Mouse (Mus musculus): ENCODE results near the gene Cd1d1. TPM values are rescaled to one million over a fixed set of nuclear protein-coding genes. Genes with fewer than 3 reads are reported as not detected.
A peak's percentile ranks its signal among the peaks of the same experiment; 100 is the strongest.

Cd1d1 gene
- total RNA-seq, 2 experiments from 2014 or later: 0.94 to 2.4 TPM

- peak; percentile 34 to 61 for DNase-seq (ENCODE audit: low spot score in 2 of 2)
- intact Hi-C loops (cut with DNase I): loop anchor here (2.0 to 10.0 kb wide), 4 partner anchors 139 to 652 kb away; no protein-coding TSS in a partner anchor
Measured at GRCm38 (mm10) chr3:86976546-86976945, 22.7 kb downstream of the Cd1d1 start.

GRCm38 (mm10) chr3:86975150-86975549 is 24.1 kb downstream of the Cd1d1 start:
- intact Hi-C loops (cut with DNase I): loop anchor here (5.0 to 10.0 kb wide), 3 partner anchors 138 to 650 kb away; no protein-coding TSS in a partner anchor
- DNase-seq (ENCODE audit: low spot score in 2 of 2): no peak

- intact Hi-C loops (cut with DNase I): no loop called here
- DNase-seq (ENCODE audit: low spot score in 2 of 2): no peak
Measured at GRCm38 (mm10) chr3:86962665-86963435, 36.4 kb downstream of the Cd1d1 start.

GRCm38 (mm10) chr3:86961395-86961669 is 37.9 kb downstream of the Cd1d1 start:
- DNase-seq (ENCODE audit: low spot score in 2 of 2): no peak
- intact Hi-C loops (cut with DNase I): no loop called here

GRCm38 (mm10) chr3:86960656-86961394 is 38.4 kb downstream of the Cd1d1 start:
- no peak for DNase-seq (ENCODE audit: low spot score in 2 of 2)
- intact Hi-C loops (cut with DNase I): no loop called here

GRCm38 (mm10) chr3:86959088-86959487 is 40.2 kb downstream of the Cd1d1 start:
- intact Hi-C loops (cut with DNase I): no loop called here
- no peak for DNase-seq (ENCODE audit: low spot score in 2 of 2)

- intact Hi-C loops (cut with DNase I): no loop called here
- no peak for DNase-seq (ENCODE audit: low spot score in 2 of 2)
Measured at GRCm38 (mm10) chr3:86955376-86955775, 43.9 kb downstream of the Cd1d1 start.

GRCm38 (mm10) chr3:86954521-86954920 is 44.7 kb downstream of the Cd1d1 start:
- DNase-seq (ENCODE audit: low spot score in 2 of 2): no peak
- intact Hi-C loops (cut with DNase I): no loop called here

- intact Hi-C loops (cut with DNase I): no loop called here
- no peak for DNase-seq (ENCODE audit: low spot score in 2 of 2)
Measured at GRCm38 (mm10) chr3:86953819-86954218, 45.4 kb downstream of the Cd1d1 start.

GRCm38 (mm10) chr3:86950652-86951051 is 48.6 kb downstream of the Cd1d1 start:
- no peak for DNase-seq (ENCODE audit: low spot score in 2 of 2)
- intact Hi-C loops (cut with DNase I): no loop called here

Other genes starting within 250 kb of the Cd1d1 start
- gene Dclk2, start 78.6 kb downstream of the Cd1d1 start, total RNA-seq (2021): 10 to 100 TPM; 53.2 to 61.5 TPM
- gene Kirrel, start 175.3 kb upstream of the Cd1d1 start, total RNA-seq (2021): 1 to 10 TPM; 3.5 to 6.1 TPM